ENCODE assay signal across 12 mouse cellular contexts in genomic region chr11:32781633-32782404, GRCm38 (mm10). TPM values are rescaled to one million over a fixed set of nuclear protein-coding genes. Genes with fewer than 3 reads are reported as not detected.
A peak's percentile ranks its signal among the peaks of the same experiment; 100 is the strongest.
DNase-seq lines count a peak whose midpoint lies in the region; ATAC-seq lines count a peak whose summit lies in the region.
"Had no signal": no experiment of that assay in that cellular context is flagged by ENCODE, and none has a peak within 500 bp of the region (broad histone marks: within the 10 kb centered on the region; RNA-seq: fewer than 3 reads in every experiment).

No protein-coding gene starts in this region.

- no peak overlapping the region for H3K4me2 ChIP-seq in midbrain, embryonic 11.5 days
- H3K4me2 ChIP-seq in midbrain, embryonic 13.5 days (replicated peaks) = no peak overlapping the region

- no peaks in the 10 kb centered on the region for H3K36me3 ChIP-seq in midbrain, embryonic 11.5 days (ENCODE audit: control insufficient read depth, insufficient read depth, low read length)
- H3K36me3 ChIP-seq in midbrain, embryonic 13.5 days = no peaks in the 10 kb centered on the region

- H3K4me3 ChIP-seq in midbrain, embryonic 11.5 days (ENCODE audit: low read depth, low read length) = no peak overlapping the region
- no peak overlapping the region for H3K4me3 ChIP-seq in midbrain, embryonic 13.5 days (replicated peaks)

- peak; percentile 67 for DNase-seq in midbrain, embryonic 11.5 days (ENCODE audit: low spot score, missing footprints)
- peak; percentile 30 to 41 for DNase-seq in cerebellum, postnatal 14 days
- DNase-seq in layer of hippocampus, postnatal 10 days (ENCODE audit: low spot score in 2 of 2) = peak; percentile 55 to 63
- DNase-seq in right cerebral cortex, postnatal 25 days = peak; percentile 11
- no peak for DNase-seq in lung, postnatal 4 days
- no peak for DNase-seq in spleen, postnatal 14 days (ENCODE audit: low spot score in 2 of 2)
- DNase-seq in spleen, postnatal 36 days (ENCODE audit: low spot score in 2 of 2) = no peak
- DNase-seq: heart, adult 11 months; kidney, adult 8-10 months had no signal

- H3K9me3 ChIP-seq in midbrain, embryonic 11.5 days (ENCODE audit: control insufficient read depth, low read length) = no peaks in the 10 kb centered on the region
- no peaks in the 10 kb centered on the region for H3K9me3 ChIP-seq in midbrain, embryonic 13.5 days

- WGBS in midbrain, embryonic 11.5 days = 54% methylated on average over 2 of the region's 2 CpGs
- WGBS in midbrain, embryonic 13.5 days = 58% methylated on average over 2 of the region's 2 CpGs

- H3K27ac ChIP-seq in midbrain, embryonic 11.5 days (ENCODE audit: low read depth, low read length) = no peak overlapping the region
- H3K27ac ChIP-seq in midbrain, embryonic 13.5 days = no peak overlapping the region

- no peak overlapping the region for H3K9ac ChIP-seq in midbrain, embryonic 11.5 days (ENCODE audit: low read length)
- no peak overlapping the region for H3K9ac ChIP-seq in midbrain, embryonic 13.5 days (replicated peaks)

- ATAC-seq in midbrain, embryonic 11.5 days (ENCODE audit: low FRiP score) = no peak
- no peak for ATAC-seq in midbrain, embryonic 13.5 days

- no peaks in the 10 kb centered on the region for H3K27me3 ChIP-seq in midbrain, embryonic 11.5 days (ENCODE audit: control insufficient read depth, insufficient read depth, low read length)
- no peaks in the 10 kb centered on the region for H3K27me3 ChIP-seq in midbrain, embryonic 13.5 days

- H3K4me1 ChIP-seq in midbrain, embryonic 11.5 days (ENCODE audit: control insufficient read depth, insufficient read depth, low read length) = no peaks in the 10 kb centered on the region; the same call in 1 of the 2 replicates
- peaks cover 5% of the 10 kb centered on the region; the same call in 1 of the 2 replicates for H3K4me1 ChIP-seq in midbrain, embryonic 13.5 days (replicated peaks)

RNA-seq across cellular contexts. Expression of gene Smim23, which starts 42.6 kb away (rescaled TPM):
- not detected in 2 replicates for polyA plus RNA-seq in midbrain, embryonic 11.5 days (2014; fragmentation: Nextera tagmentation; extraction: Ambion mirVana)
- polyA plus RNA-seq in midbrain, embryonic 13.5 days (2015; fragmentation: Nextera tagmentation; extraction: Ambion mirVana) = not detected in 2 replicates
- not detected for total RNA-seq in layer of hippocampus, postnatal 10 days (2021)
- total RNA-seq: heart, postnatal 14 days had no signal
- polyA plus RNA-seq: liver, embryonic 16.5 days had no signal

Comparison
In these comparisons a context has a peak if more than half of its experiments do, and no peak if none do; other contexts are left out.
1. DNase-seq: peak in midbrain, embryonic 11.5 days (single experiment), cerebellum, postnatal 14 days (2 of 2), layer of hippocampus, postnatal 10 days (2 of 2) and right cerebral cortex, postnatal 25 days (single experiment); none in lung, postnatal 4 days (0 of 2), spleen, postnatal 14 days (0 of 2) and spleen, postnatal 36 days (0 of 2).